Mouse (Mus musculus): Measurements from ENCODE around the gene Grin3b.

Gene Grin3b

GRCm38 (mm10) chr10:80019471-80020131 lies 49.1 kb downstream of the Grin3b start:
- DNase-seq = no peak

- DNase-seq = no peak
Measured at GRCm38 (mm10) chr10:80020191-80020590, 49.7 kb downstream of the Grin3b start.

- DNase-seq = no peak
Measured at GRCm38 (mm10) chr10:80020603-80021319, 50.2 kb downstream of the Grin3b start.

GRCm38 (mm10) chr10:80021320-80021641 lies 50.8 kb downstream of the Grin3b start:
- no peak for DNase-seq

- DNase-seq = no peak
Measured at GRCm38 (mm10) chr10:80022164-80022563, 51.6 kb downstream of the Grin3b start.

- no peak for DNase-seq
Measured at GRCm38 (mm10) chr10:80022806-80023205, 52.3 kb downstream of the Grin3b start.

- DNase-seq = no peak
Measured at GRCm38 (mm10) chr10:80023758-80024157, 53.2 kb downstream of the Grin3b start.

- DNase-seq = no peak
Measured at GRCm38 (mm10) chr10:80024229-80025043, 53.9 kb downstream of the Grin3b start.

GRCm38 (mm10) chr10:80025044-80025347 lies 54.5 kb downstream of the Grin3b start:
- DNase-seq = no peak

GRCm38 (mm10) chr10:80025463-80025862 lies 54.9 kb downstream of the Grin3b start:
- no peak for DNase-seq

- no peak for DNase-seq
Measured at GRCm38 (mm10) chr10:80025889-80026288, 55.4 kb downstream of the Grin3b start.
